Mouse (Mus musculus) midbrain, embryonic 12.5 days (tissue): ENCODE measurements at regions not wholly inside any gene's neighbourhood (a gene's known extent, or its start where the extent isn't known, plus 50 kb on each side); places are given as distances from the start of the nearest gene placed in this dataset.

Source experiments
- ATAC-seq: fragments of 200-750 bp; cut with Nextera tagmentation; 2 replicates; pipeline ENCODE4 v1.8.0; 2017; ENCODE audit warnings: low read depth, moderate TSS enrichment, moderate library complexity; ENCODE audit not compliant: low FRiP score
- H3K27ac ChIP-seq: fragments of 300-500 bp; sonication (generic); replicated peaks from 2 replicates; pipeline ENCODE4 v1.5.1; 2016; ENCODE audit warnings: mild to moderate bottlenecking
- H3K27me3 ChIP-seq: fragments of 300-500 bp; sonication (generic); 2 replicates; pipeline ENCODE4 v1.6.1; 2016; ENCODE audit warnings: mild to moderate bottlenecking
- H3K36me3 ChIP-seq: fragments of 300-500 bp; sonication (generic); 2 replicates; pipeline ENCODE4 v1.6.1; 2016
- H3K4me1 ChIP-seq: fragments of 300-500 bp; sonication (generic); 2 replicates; pipeline ENCODE4 v1.6.1; 2016
- H3K4me2 ChIP-seq: fragments of 300-500 bp; sonication (generic); replicated peaks from 2 replicates; pipeline ENCODE4 v1.6.1; 2016; ENCODE audit warnings: mild to moderate bottlenecking, moderate library complexity
- H3K4me3 ChIP-seq: fragments of 300-500 bp; sonication (generic); 2 replicates; pipeline ENCODE4 v1.5.1; 2016; ENCODE audit warnings: mild to moderate bottlenecking
- H3K9ac ChIP-seq: fragments of 300-500 bp; sonication (generic); replicated peaks from 2 replicates; pipeline ENCODE4 v1.6.1; 2016; ENCODE audit warnings: mild to moderate bottlenecking, moderate library complexity
- H3K9me3 ChIP-seq: fragments of 300-500 bp; sonication (generic); 2 replicates; pipeline ENCODE4 v1.6.1; 2016; ENCODE audit warnings: mild to moderate bottlenecking
- WGBS: fragments of 180-500 bp; shearing (Covaris S2); methylation state at CpG from one replicate; pipeline ENCODE4 v1.1.7; 2016; 5-methylcytosine and 5-hydroxymethylcytosine counted together

DNA sequence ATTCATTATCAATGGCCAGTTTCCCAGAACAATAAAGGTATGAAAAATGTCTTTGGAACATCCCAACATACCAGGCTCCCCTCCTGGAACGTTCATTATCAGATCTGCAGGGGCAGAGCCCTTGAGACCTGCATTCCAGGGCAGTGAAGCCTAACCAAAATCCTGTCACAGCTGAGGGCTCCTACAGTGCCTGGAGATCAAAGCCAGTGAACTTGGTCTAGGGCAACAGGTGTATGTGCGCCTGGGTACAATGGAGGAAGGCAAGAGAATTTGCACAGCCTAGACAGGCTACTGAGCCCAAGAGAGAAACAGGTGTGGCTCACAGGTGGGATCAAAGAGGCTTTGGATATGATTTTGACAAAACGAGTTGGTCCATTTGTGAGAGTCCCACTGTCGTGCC, 335.6 kb downstream of the Efnb2 start:
- Histone ChIP-seq H3K27ac (no peak overlapping the region), H3K4me1 (0 out of 2 replicates have a peak, but pooled peaks cover 4% of the 10 kb centered on the region), H3K4me3 (no peak overlapping the region), H3K36me3 (no peaks in the 10 kb centered on the region), H3K4me2 (no peak overlapping the region), H3K27me3 (peaks cover 16% of the 10 kb centered on the region), H3K9ac (no peak overlapping the region), H3K9me3 (no peaks in the 10 kb centered on the region; the same call in 1 of the 2 replicates)
- 56% methylated on average over 4 of the region's 4 CpGs for WGBS
- no peak for ATAC-seq

DNA sequence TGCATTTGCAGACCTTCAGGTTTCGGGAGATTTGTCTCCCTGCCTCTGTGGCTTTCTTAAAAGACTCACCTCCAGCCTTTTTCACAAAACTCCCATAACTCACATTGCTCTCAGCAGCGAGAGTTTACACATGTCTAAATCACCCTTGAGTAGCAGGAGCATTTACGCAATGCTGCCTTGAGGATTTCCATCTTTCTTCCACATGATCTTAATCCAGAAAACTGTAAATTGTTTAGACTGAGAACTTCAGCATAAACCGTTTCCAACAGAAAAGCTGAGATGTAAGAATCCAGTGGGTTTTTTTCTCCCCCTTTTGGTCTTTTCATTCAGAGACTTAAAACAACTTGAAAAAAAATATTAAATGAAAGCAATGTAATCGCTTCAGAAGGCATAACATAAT, 336.5 kb downstream of the Efnb2 start:
- Histone ChIP-seq H3K4me2 (no peak overlapping the region), H3K4me3 (no peak overlapping the region), H3K27ac (no peak overlapping the region), H3K36me3 (no peaks in the 10 kb centered on the region), H3K4me1 (0 out of 2 replicates have a peak, but pooled peaks cover 4% of the 10 kb centered on the region), H3K27me3 (peaks cover 16% of the 10 kb centered on the region), H3K9me3 (no peaks in the 10 kb centered on the region; the same call in 1 of the 2 replicates), H3K9ac (no peak overlapping the region)
- no peak for ATAC-seq
- 67% methylated on average over 5 of the region's 5 CpGs for WGBS

DNA sequence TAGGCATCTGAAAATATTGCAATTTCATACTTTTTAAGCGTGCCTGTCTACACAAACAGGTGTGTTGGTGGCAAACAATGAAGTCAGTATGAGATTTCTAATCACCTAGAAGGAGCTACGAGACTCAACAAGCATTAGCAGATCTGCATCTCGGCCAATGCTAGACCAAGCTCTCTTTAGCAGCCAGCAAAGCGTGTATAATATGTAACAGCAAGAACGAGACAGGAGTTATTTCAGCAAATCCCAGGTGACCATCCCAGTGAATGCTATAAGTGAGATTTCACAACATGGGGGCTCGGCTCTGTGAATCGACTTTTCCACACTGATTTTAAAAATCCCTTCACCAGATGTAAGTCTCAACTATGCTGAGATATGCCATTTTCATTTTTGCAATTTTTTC, 352.8 kb downstream of the Efnb2 start:
- Histone ChIP-seq H3K9ac (no peak overlapping the region), H3K27me3 (peaks cover 12% of the 10 kb centered on the region; the same call in 1 of the 2 replicates), H3K4me2 (no peak overlapping the region), H3K36me3 (no peaks in the 10 kb centered on the region), H3K4me3 (no peak overlapping the region), H3K4me1 (no peaks in the 10 kb centered on the region), H3K9me3 (no peaks in the 10 kb centered on the region), H3K27ac (no peak overlapping the region)
- WGBS = 62% methylated on average over 7 of the region's 7 CpGs
- no peak for ATAC-seq

DNA sequence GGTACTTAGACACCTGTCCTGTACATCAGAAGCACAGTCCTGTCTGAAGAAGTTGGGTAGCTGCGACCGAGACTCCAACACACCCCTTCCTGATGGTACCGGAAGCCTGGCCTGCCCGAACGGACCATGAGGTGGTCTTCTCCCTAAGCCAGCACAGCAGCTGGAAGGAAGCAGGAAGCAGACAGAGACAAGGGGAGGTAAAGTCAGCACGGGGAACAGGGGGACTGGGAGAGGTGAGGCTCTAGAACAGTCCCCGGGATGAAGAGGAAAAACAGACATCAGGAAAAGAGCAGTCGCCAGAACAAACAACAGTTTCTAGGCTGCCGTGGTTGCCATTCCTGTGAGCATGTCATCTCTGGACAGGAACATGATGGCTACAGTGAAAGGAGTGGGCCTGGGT, 353.6 kb downstream of the Efnb2 start:
- H3K9me3 ChIP-seq = no peaks in the 10 kb centered on the region
- H3K27ac ChIP-seq = no peak overlapping the region
- no peak overlapping the region for H3K9ac ChIP-seq
- no peak for ATAC-seq
- H3K4me1 ChIP-seq = no peaks in the 10 kb centered on the region
- no peak overlapping the region for H3K4me2 ChIP-seq
- H3K4me3 ChIP-seq = no peak overlapping the region
- H3K27me3 ChIP-seq = peaks cover 12% of the 10 kb centered on the region; the same call in 1 of the 2 replicates
- no peaks in the 10 kb centered on the region for H3K36me3 ChIP-seq
- 81% methylated on average over 9 of the region's 9 CpGs for WGBS

DNA sequence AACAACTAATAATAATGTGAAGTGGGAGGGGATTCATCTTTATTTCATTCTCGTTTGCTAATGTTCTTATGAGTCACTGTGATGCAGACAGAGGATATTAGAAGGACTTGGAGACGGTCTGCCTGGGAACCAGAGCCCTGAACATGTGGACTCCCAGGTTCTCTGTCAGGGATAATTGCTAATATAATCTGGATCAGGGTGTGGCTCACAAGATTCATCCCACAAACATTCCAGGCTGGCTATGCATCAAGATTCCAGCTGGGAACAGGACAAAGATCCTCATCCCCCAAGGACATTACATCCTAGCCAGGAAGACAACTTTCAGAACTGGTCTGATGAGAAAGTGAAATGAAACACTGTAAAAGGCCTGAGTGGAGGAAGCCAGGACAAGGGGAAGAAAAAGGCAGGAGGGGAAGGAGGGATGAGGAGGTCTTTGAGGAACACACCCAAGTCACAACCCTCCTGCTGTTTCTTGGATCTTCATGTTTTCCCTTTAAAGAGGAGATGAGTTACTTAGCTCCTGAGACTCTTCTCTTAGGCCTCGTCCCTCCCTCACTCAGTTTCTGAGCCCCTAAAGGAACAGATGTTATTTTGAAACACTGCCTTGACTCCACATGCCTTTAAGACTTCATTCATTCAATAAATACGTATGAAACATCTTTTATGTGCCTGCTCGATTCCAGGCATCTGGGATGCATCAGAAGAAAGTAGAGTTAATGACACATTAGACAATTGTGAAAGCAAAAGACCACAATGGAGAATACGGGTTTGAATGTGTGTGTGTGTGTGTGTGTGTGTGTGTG, 360.9 kb downstream of the Efnb2 start:
- no peak overlapping the region for H3K4me2 ChIP-seq
- no peaks in the 10 kb centered on the region for H3K9me3 ChIP-seq
- no peak overlapping the region for H3K4me3 ChIP-seq
- H3K9ac ChIP-seq = no peak overlapping the region
- WGBS = 74% methylated on average over 6 of the region's 6 CpGs
- no peaks in the 10 kb centered on the region for H3K4me1 ChIP-seq
- ATAC-seq = no peak
- no peak overlapping the region for H3K27ac ChIP-seq
- no peaks in the 10 kb centered on the region; the same call in 1 of the 2 replicates for H3K27me3 ChIP-seq
- H3K36me3 ChIP-seq = no peaks in the 10 kb centered on the region

DNA sequence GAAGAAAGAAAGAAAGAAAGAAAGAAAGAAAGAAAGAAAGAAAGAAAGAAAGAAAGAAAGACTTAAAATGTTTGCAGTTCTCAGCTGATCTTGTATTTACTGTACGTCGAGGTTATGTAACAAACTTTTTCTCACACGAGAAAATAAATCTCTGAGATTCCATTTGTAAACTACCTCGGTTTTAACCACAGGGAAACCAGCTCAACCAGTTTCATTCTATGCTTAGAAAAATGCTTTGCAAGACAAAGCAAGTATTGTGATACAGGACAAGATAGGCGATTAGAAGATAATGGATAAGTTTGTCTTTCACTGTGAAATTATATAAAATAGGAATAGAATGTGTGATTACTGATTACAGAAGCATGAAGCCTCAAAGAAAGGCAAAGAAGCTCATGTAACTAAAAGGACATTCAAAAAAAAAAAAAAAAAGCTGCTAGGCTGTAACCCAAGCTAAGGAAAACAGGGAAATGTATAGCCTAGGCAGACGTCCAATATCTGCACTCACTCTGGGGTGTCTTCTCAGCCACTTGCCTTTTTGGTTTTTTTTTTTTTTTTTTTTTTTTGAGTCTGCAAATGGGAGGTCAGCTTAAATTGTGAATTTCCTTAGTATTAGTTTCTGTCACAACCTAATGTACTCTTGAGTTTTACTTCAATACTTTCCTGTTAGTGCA, 368.3 kb downstream of the Efnb2 start:
- H3K4me2 ChIP-seq = no peak overlapping the region
- H3K36me3 ChIP-seq = no peaks in the 10 kb centered on the region
- H3K27me3 ChIP-seq = no peaks in the 10 kb centered on the region
- no peaks in the 10 kb centered on the region for H3K9me3 ChIP-seq
- ATAC-seq = no peak
- 67% methylated on average over 6 of the region's 6 CpGs for WGBS
- no peak overlapping the region for H3K4me3 ChIP-seq
- no peak overlapping the region for H3K27ac ChIP-seq
- H3K4me1 ChIP-seq = no peaks in the 10 kb centered on the region
- no peak overlapping the region for H3K9ac ChIP-seq

DNA sequence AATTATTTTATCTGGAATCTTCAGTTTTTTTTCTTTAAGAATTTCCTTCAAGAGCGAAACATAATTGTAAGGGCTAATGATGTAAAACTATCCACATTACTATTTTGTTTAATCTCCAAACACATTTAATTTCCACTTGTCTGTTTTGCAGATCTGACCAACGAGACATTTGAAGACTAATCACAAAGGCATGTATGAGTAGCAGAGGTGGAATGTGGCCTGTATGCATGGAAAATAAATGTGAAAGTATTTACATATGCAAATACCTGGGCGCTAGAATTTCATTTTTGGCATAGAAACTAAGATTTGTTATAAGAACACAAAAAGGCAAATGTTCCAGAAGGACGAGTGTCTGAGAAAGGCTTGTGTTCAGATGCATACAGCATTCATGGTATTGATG, 375.2 kb downstream of the Efnb2 start:
- Histone ChIP-seq H3K4me2 (no peak overlapping the region), H3K4me1 (no peaks in the 10 kb centered on the region), H3K4me3 (no peak overlapping the region), H3K27ac (no peak overlapping the region), H3K36me3 (no peaks in the 10 kb centered on the region), H3K9me3 (no peaks in the 10 kb centered on the region), H3K27me3 (no peaks in the 10 kb centered on the region), H3K9ac (no peak overlapping the region)
- 84% methylated on average over 4 of the region's 4 CpGs for WGBS
- no peak for ATAC-seq

DNA sequence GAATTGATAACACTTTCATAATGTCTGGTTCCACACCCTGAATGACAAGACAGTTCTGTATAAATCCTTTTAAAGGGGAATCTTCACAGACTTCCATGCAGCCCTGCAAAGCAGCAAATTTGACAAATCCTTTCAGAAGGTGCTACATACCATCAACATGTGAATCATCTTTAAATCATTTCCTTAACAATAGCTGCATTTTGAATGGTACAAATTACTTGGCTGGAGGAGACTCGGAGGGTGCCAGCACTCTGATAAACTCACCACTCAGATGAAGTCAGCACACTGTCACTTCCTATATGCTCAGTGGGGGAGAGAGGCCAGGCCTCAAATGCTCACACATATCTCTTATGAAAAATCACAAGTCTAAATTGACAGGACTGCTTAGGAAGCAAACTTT, 386.1 kb downstream of the Efnb2 start:
- 64% methylated on average over 1 of the region's 1 CpGs for WGBS
- no peak for ATAC-seq

DNA sequence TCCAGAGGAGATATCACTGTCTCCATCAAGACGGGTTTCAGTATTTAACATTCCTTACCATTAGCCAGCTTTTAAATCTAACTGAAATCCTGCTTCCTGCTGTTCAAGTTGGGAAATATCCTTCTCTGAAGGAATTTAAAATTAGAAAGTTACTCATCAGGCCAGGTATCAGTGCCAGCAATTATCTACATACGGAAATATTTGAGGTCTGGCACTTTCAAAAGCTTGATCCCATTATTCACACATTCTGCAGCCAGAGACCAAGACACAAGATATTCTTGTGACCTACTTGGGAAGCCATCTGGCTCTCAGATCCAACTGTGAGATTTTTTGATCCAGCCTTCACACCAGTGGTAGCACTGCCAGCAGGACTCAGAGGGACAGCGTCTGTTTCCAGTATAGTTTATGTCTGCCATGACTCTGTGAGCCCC, 386.8 kb downstream of the Efnb2 start:
- no peak for ATAC-seq
- WGBS = 71% methylated on average over 3 of the region's 3 CpGs
- Histone ChIP-seq H3K4me2 (no peak overlapping the region), H3K9ac (no peak overlapping the region), H3K4me3 (no peak overlapping the region), H3K27ac (no peak overlapping the region), H3K27me3 (no peaks in the 10 kb centered on the region), H3K9me3 (no peaks in the 10 kb centered on the region), H3K4me1 (no peaks in the 10 kb centered on the region), H3K36me3 (no peaks in the 10 kb centered on the region)

More for the DNA sequence above, 386.1 kb downstream of the Efnb2 start:
- H3K9ac ChIP-seq = no peak overlapping the region
- no peaks in the 10 kb centered on the region for H3K36me3 ChIP-seq
- no peak overlapping the region for H3K4me3 ChIP-seq
- H3K27ac ChIP-seq = no peak overlapping the region
- no peaks in the 10 kb centered on the region for H3K27me3 ChIP-seq
- H3K4me2 ChIP-seq = no peak overlapping the region
- H3K9me3 ChIP-seq = no peaks in the 10 kb centered on the region
- no peaks in the 10 kb centered on the region for H3K4me1 ChIP-seq

DNA sequence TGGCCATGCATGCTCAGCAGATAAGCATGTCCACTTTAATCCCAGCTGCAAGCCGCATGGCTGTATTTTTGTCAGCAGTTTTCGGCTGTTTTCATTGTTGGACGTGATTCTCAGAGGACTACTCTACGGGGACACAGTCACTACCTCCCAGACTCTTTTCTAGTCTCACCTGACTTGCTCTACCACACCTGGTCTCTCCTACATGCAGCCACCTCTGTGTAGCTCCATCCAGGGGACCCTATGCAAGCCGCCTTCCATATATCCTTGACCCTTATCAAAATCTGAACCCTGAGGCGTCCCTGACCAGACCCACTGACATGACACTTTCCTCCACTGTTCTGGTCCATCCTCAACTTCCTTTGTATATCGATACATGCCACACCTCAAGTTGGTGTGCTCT, 402.2 kb downstream of the Efnb2 start:
- 59% methylated on average over 7 of the region's 7 CpGs for WGBS

DNA sequence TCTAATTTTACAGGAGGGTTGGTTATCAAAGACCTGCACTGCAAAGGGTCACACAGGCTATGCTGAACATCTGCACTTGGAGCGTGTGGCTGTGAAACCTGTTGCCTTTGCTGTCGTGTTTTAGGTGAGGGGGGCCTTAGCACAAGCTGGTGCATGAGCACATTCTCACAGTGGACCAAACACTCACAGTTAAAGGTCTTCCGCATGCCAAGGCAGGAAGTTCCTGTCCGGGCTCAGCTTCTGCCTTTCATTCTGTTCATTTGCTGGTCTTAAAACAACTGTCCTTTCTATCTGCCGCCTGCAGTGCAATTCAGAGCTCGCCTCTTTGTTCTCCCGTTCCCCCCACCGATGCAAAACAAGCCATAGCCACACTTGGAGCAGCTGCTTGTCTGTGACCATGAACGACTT, 402.8 kb downstream of the Efnb2 start:
- H3K27ac ChIP-seq = no peak overlapping the region
- peak overlapping the region; percentile 29 for H3K4me2 ChIP-seq
- H3K4me1 ChIP-seq = peaks cover 9% of the 10 kb centered on the region
- no peaks in the 10 kb centered on the region for H3K9me3 ChIP-seq
- WGBS = 3% methylated on average over 9 of the region's 9 CpGs
- peak; percentile 79 for ATAC-seq
- no peak overlapping the region for H3K4me3 ChIP-seq
- no peak overlapping the region for H3K9ac ChIP-seq
- no peaks in the 10 kb centered on the region for H3K36me3 ChIP-seq
- peaks cover 16% of the 10 kb centered on the region; the same call in 1 of the 2 replicates for H3K27me3 ChIP-seq

More for the DNA sequence above, 402.2 kb downstream of the Efnb2 start:
- Histone ChIP-seq H3K4me3 (no peak overlapping the region), H3K4me2 (peak overlapping the region; percentile 29; the same call in 1 of the 2 replicates), H3K36me3 (no peaks in the 10 kb centered on the region), H3K9me3 (no peaks in the 10 kb centered on the region), H3K9ac (no peak overlapping the region), H3K27me3 (peaks cover 16% of the 10 kb centered on the region; the same call in 1 of the 2 replicates), H3K4me1 (peaks cover 9% of the 10 kb centered on the region), H3K27ac (no peak overlapping the region)
- peak; percentile 73 for ATAC-seq

DNA sequence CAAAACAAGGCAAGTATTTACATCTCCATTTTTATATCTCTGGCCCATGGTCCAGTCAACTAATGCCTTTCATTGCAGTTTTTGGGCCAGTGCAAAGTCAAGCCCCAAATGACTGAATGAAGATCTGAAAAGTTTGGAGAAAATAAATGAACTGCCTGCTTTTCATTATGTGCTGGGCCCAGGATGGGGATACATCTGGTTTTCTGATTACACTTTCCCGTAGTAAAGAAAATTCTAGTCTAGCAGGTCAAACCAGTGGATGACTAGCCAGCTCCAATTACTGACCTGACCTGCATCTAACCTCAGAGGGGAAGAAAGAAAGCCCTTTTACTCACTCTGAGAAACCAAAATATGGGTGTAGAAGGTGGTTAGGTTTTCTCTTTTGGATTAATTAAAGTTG, 404.7 kb downstream of the Efnb2 start:
- H3K27ac ChIP-seq = no peak overlapping the region
- no peak for ATAC-seq
- no peak overlapping the region for H3K4me2 ChIP-seq
- 72% methylated on average over 1 of the region's 1 CpGs for WGBS
- no peaks in the 10 kb centered on the region for H3K9me3 ChIP-seq
- H3K4me1 ChIP-seq = peaks cover 9% of the 10 kb centered on the region
- peaks cover 16% of the 10 kb centered on the region; the same call in 1 of the 2 replicates for H3K27me3 ChIP-seq
- H3K4me3 ChIP-seq = no peak overlapping the region
- H3K36me3 ChIP-seq = no peaks in the 10 kb centered on the region
- H3K9ac ChIP-seq = no peak overlapping the region
